Mouse (Mus musculus) MEL (cell line): Measurements from ENCODE around the gene Syt1. TPM values are rescaled to one million over a fixed set of nuclear protein-coding genes. Genes with fewer than 3 reads are reported as not detected.
A peak's percentile ranks its signal among the peaks of the same experiment; 100 is the strongest.

Experiments
- DNase-seq: peaks from one replicate; pipeline ENCODE4 v3.0.0; 2011; ENCODE audit warnings: low read depth, low spot score
- H3K27ac ChIP-seq: 2 replicates; pipeline ENCODE4 v1.5.1; 2012; ENCODE audit warnings: low read depth, mild to moderate bottlenecking, control low read depth, low read length, moderate library complexity; ENCODE audit not compliant: control insufficient read depth
- H3K27me3 ChIP-seq, 2 experiments: fragments of 150-350 bp in 1 of 2; sonication (generic) in 1 of 2; 2 replicates each; pipeline ENCODE4 v1.6.1; 2012; ENCODE audit warnings: low read length in 2 of 2, mild to moderate bottlenecking in 2 of 2, improper control_type of control experiment in 1 of 2, moderate library complexity in 1 of 2; ENCODE audit not compliant: insufficient read depth in 2 of 2, control insufficient read depth in 1 of 2
- H3K36me3 ChIP-seq, 2 experiments: 2 replicates each; pipeline ENCODE4 v1.6.1; 2012 to 2014; ENCODE audit warnings: low read length in 2 of 2, improper control_type of control experiment in 1 of 2, inconsistent platforms in 1 of 2, mild to moderate bottlenecking in 1 of 2; ENCODE audit not compliant: insufficient read depth in 2 of 2, control insufficient read depth in 1 of 2
- H3K4me1 ChIP-seq, 2 experiments: fragments of 150-350 bp in 1 of 2; sonication (generic) in 1 of 2; 2 replicates each; pipeline ENCODE4 v1.6.1; 2012; ENCODE audit warnings: low read length in 2 of 2, improper control_type of control experiment in 1 of 2, mild to moderate bottlenecking in 1 of 2; ENCODE audit not compliant: insufficient read depth in 2 of 2, control insufficient read depth in 1 of 2
- H3K4me3 ChIP-seq, 2 experiments: fragments of 150-350 bp in 1 of 2; sonication (generic) in 1 of 2; 2 replicates each; pipeline ENCODE4 v1.5.1; 2012; ENCODE audit warnings: low read depth in 2 of 2, low read length in 2 of 2, mild to moderate bottlenecking in 2 of 2, moderate library complexity in 2 of 2, control low read depth in 1 of 2, improper control_type of control experiment in 1 of 2; ENCODE audit not compliant: control insufficient read depth in 1 of 2, insufficient read depth in 1 of 2
- H3K79me2 ChIP-seq: 2 replicates; pipeline ENCODE4 v1.6.1; 2012; ENCODE audit warnings: mild to moderate bottlenecking, low read length, moderate library complexity; ENCODE audit not compliant: control insufficient read depth, poor library complexity, insufficient read depth
- H3K9ac ChIP-seq: 2 replicates; pipeline ENCODE4 v1.6.1; 2012; ENCODE audit warnings: low read depth, mild to moderate bottlenecking, control low read depth, low read length, moderate library complexity; ENCODE audit not compliant: control insufficient read depth, poor library complexity, severe bottlenecking
- H3K9me3 ChIP-seq: fragments of 150-350 bp; sonication (generic); replicated peaks from 2 replicates; pipeline ENCODE4 v1.6.1; 2012; ENCODE audit warnings: mild to moderate bottlenecking, low read length, improper control_type of control experiment, moderate library complexity; ENCODE audit not compliant: insufficient read depth
- ELF1 ChIP-seq: IDR thresholded peaks from 2 replicates; pipeline ENCODE4 v1.6.1; 2014; ENCODE audit warnings: low read depth, mild to moderate bottlenecking, inconsistent platforms, low read length, improper control_type of control experiment, moderate library complexity
- EP300 ChIP-seq, 2 experiments: IDR thresholded peaks; 2 replicates each; pipeline ENCODE4 v1.6.1; 2011; ENCODE audit warnings: improper control_type of control experiment in 2 of 2, low read length in 2 of 2, low read depth in 1 of 2, mild to moderate bottlenecking in 1 of 2
- GABPA ChIP-seq: IDR thresholded peaks from 2 replicates; pipeline ENCODE4 v1.6.1; 2012; ENCODE audit warnings: low read depth, mild to moderate bottlenecking, inconsistent platforms, low read length, improper control_type of control experiment, moderate library complexity
- GATA1 ChIP-seq: IDR thresholded peaks from 2 replicates; pipeline ENCODE4 v1.6.1; 2011; ENCODE audit warnings: low read depth, low read length, improper control_type of control experiment
- MAX ChIP-seq: IDR thresholded peaks from 2 replicates; pipeline ENCODE4 v1.6.1; 2011; ENCODE audit warnings: low read length, improper control_type of control experiment
- MAZ ChIP-seq: IDR thresholded peaks from 2 replicates; pipeline ENCODE4 v1.6.1; 2012; ENCODE audit warnings: low read depth, mild to moderate bottlenecking, inconsistent platforms, low read length, improper control_type of control experiment
- NRF1 ChIP-seq: IDR thresholded peaks from 2 replicates; pipeline ENCODE4 v1.6.1; 2014; ENCODE audit warnings: low read depth, mild to moderate bottlenecking, inconsistent platforms, low read length, improper control_type of control experiment, moderate library complexity; ENCODE audit not compliant: poor library complexity, insufficient read depth, severe bottlenecking
- POLR2A ChIP-seq, 2 experiments: IDR thresholded peaks; 2 replicates each; pipeline ENCODE4 v1.6.1; 2011 to 2012; ENCODE audit warnings: low read length in 2 of 2, mild to moderate bottlenecking in 2 of 2, control low read depth in 1 of 2, improper control_type of control experiment in 1 of 2, low read depth in 1 of 2, moderate library complexity in 1 of 2; ENCODE audit not compliant: control insufficient read depth in 1 of 2, insufficient read depth in 1 of 2, poor library complexity in 1 of 2
- POLR2AphosphoS2 ChIP-seq: IDR thresholded peaks from 2 replicates; pipeline ENCODE4 v1.6.1; 2011; ENCODE audit warnings: low read length, improper control_type of control experiment
- POLR2AphosphoS5 ChIP-seq: IDR thresholded peaks from 2 replicates; pipeline ENCODE4 v1.6.1; 2012; ENCODE audit warnings: low read depth, borderline replicate concordance, mild to moderate bottlenecking, inconsistent platforms, low read length, moderate library complexity, mixed read lengths
- TCF12 ChIP-seq: IDR thresholded peaks from 2 replicates; pipeline ENCODE4 v1.6.1; 2014; ENCODE audit warnings: low read depth, mild to moderate bottlenecking, inconsistent platforms, low read length, improper control_type of control experiment, moderate library complexity
- USF1 ChIP-seq: IDR thresholded peaks from 2 replicates; pipeline ENCODE4 v1.6.1; 2014; ENCODE audit warnings: low read depth, mild to moderate bottlenecking, inconsistent platforms, low read length, improper control_type of control experiment, moderate library complexity
- USF2 ChIP-seq, 2 experiments: IDR thresholded peaks; 2 replicates each; pipeline ENCODE4 v1.6.1; 2011 to 2012; ENCODE audit warnings: improper control_type of control experiment in 2 of 2, low read length in 2 of 2, borderline replicate concordance in 1 of 2, inconsistent platforms in 1 of 2, low read depth in 1 of 2, mild to moderate bottlenecking in 1 of 2; ENCODE audit not compliant: insufficient read depth in 1 of 2
- ZKSCAN1 ChIP-seq: IDR thresholded peaks from 2 replicates; pipeline ENCODE4 v1.6.1; 2012; ENCODE audit warnings: low read depth, mild to moderate bottlenecking, inconsistent platforms, low read length, improper control_type of control experiment, moderate library complexity
- ZMIZ1 ChIP-seq: IDR thresholded peaks from 2 replicates; pipeline ENCODE4 v1.6.1; 2012; ENCODE audit warnings: low read depth, mild to moderate bottlenecking, inconsistent platforms, low read length, improper control_type of control experiment, moderate library complexity
- polyA plus RNA-seq, 2 experiments: library from polyadenylated mRNA; stranded (reverse) in 1 of 2; unstranded in 1 of 2; fragments of >175 nt in 1 of 2; fragments of >200 nt in 1 of 2; gene quantifications; 2 replicates each; pipeline versions ENCODE4 v1.2.1 to v1.2.4; 2012; ENCODE audit warnings: low replicate concordance in 2 of 2, low read depth in 1 of 2; ENCODE audit not compliant: insufficient read length in 2 of 2, insufficient read depth in 1 of 2, missing spikeins in 1 of 2
- total RNA-seq: library from RNA; depleted of rRNA; stranded (reverse); fragments of 300-350 nt; gene quantifications from 2 replicates; pipeline ENCODE4 v1.2.3, GENCODE M21; 2012

Syt1 gene
- total and polyA plus RNA-seq, 3 experiments: not detected

DNA sequence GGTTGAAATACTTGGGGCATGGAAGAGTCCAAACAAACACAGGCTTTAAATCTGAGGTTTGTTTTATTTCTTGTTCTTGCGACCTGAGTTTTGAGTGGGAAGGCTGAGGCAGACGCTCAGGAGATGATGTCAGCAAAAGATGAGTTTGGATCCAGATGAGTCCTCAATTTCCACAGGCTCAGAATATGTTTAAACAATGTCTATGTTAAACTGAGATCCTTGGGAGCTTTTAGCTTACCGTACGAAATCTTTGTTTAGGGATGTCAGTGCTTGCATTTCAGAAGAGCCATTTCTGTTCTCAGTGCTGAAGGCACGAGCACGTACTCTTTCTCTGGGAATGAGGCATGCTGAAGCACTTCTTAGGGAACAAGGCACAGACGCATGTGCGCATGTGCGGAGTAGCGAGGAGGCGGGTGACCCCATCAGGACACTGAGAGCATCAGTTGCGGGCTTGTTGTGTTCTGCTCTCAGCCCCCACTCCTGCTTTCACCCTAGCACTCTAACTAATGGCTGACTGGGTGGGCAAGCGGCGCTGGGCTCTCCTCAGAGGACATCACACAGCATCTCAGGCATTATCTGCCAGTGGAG is 400.6 kb downstream of the Syt1 start:
- Histone ChIP-seq H3K27me3 (peaks cover 0 to 5% of the 10 kb centered on the region in 2 experiments; a peak in 2 of 4 replicates), H3K9me3 (no peaks in the 10 kb centered on the region), H3K4me1 (no peaks in the 10 kb centered on the region), H3K27ac (no peak overlapping the region), H3K9ac (no peak overlapping the region), H3K79me2 (no peaks in the 10 kb centered on the region), H3K36me3 (no peaks in the 10 kb centered on the region), H3K4me3 (no peak overlapping the region)
- DNase-seq: no peak
- no peak for TF ChIP-seq ELF1
- no peak for TF ChIP-seq NRF1
- TF ChIP-seq MAZ: no peak
- no peak for TF ChIP-seq EP300 (IDR thresholded peaks at IDR 0.05; ENCODE audit: low read depth in 1 of 2, low read length in 2 of 2)
- TF ChIP-seq ZKSCAN1: no peak
- TF ChIP-seq MAX: no peak
- TF ChIP-seq GATA1: no peak
- TF ChIP-seq ZMIZ1: no peak
- TF ChIP-seq GABPA: no peak
- TF ChIP-seq POLR2A (IDR thresholded peaks at IDR 0.05; ENCODE audit: control insufficient read depth in 1 of 2, insufficient read depth in 1 of 2, low read depth in 1 of 2, low read length in 2 of 2, poor library complexity in 1 of 2): no peak
- no peak for TF ChIP-seq TCF12
- no peak for TF ChIP-seq USF1
- no peak for TF ChIP-seq POLR2AphosphoS2
- TF ChIP-seq POLR2AphosphoS5: no peak
- no peak for TF ChIP-seq USF2 (IDR thresholded peaks at IDR 0.05; ENCODE audit: borderline replicate concordance in 1 of 2, insufficient read depth in 1 of 2, low read depth in 1 of 2, low read length in 2 of 2)

DNA sequence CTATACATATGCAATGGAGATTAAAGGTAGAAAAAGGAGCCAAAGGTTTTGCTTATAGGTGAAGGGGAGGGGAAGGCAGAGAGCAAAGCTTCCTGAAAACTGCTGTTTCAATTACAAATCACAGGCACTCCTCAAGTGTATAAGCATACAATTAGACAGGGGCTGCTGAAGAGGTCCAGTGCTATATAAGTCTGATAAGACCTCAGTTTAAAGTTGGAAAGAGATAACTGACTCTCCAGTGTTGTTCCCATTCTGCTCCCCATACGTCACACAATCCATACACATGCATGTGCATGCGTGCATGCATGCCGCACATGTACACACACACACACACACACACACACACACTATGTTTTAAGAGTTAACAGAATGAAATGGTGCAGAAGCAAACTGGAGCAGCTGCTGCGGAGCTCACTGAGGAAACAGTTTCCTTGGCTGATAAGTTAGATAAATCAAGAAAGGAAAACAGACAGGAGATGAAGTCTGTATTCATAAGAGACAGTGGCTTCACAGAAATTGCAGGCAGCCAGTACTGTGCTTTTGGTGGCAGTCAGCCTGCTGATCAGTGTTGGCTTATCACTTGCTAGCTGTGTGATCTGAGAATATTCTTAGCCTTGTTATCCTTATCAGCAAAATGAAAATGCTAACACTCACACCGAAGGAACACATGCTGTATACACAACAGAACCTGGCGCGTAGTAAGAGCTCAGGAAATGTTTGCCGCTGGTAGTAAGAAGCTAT is 408.9 kb downstream of the Syt1 start:
- Histone ChIP-seq H3K9me3 (no peaks in the 10 kb centered on the region; the same call in 1 of the 2 replicates), H3K4me1 (no peaks in the 10 kb centered on the region), H3K36me3 (no peaks in the 10 kb centered on the region; a peak in 1 of 4 replicates)
- TF ChIP-seq USF2 (IDR thresholded peaks at IDR 0.05; ENCODE audit: borderline replicate concordance in 1 of 2, insufficient read depth in 1 of 2, low read depth in 1 of 2, low read length in 2 of 2) (no peak), GATA1 (peak; percentile 25; the same call in 1 of the 2 replicates)
- TF ChIP-seq, all 39 proteins: peak for 1
- H3K4me3 ChIP-seq: no peak overlapping the region
- peak; percentile 12 for DNase-seq
- peaks cover 0 to 3% of the 10 kb centered on the region in 2 experiments; a peak in 1 of 4 replicates for H3K27me3 ChIP-seq
- no peak overlapping the region for H3K27ac ChIP-seq
- H3K79me2 ChIP-seq: no peaks in the 10 kb centered on the region
- H3K9ac ChIP-seq: no peak overlapping the region
